Mouse (Mus musculus) adrenal gland, adult 18-20 months (tissue): ENCODE data around the gene Pagr1b. TPM values are rescaled to one million over a fixed set of nuclear protein-coding genes. Genes with fewer than 3 reads are reported as not detected.

Experiments used
- DNase-seq, 2 experiments: peaks; one replicate each; pipeline ENCODE4 v3.0.0; 2021 to 2022; ENCODE audit warnings: low spot score in 2 of 2
- total RNA-seq, 2 experiments: library from RNA; stranded (reverse); gene quantifications; 1 replicate in 1 of 2; 2 replicates in 1 of 2; pipeline ENCODE4 v1.2.3; 2021

The Pagr1b gene
- total RNA-seq, 2 experiments from 2014 or later: 1.3 to 3.0 TPM

DNA sequence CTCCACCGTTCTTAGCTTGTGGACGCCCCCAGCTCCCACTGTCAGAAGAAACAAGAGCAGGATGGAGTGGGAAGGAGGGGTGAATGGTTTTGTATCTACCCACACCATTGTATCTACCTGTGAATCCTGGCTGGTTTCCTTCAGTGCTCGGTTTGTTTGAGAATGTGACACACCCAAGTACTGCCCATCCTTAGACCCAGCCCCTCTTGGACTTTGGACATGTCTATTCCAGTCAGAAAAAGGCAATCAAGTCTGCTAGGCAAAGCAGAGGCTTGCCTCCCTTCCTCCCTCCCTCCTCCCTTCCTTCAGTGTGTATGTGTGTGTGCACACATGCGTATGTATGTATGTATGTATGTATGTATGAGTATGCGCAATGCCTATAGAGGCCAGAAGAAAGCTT is 12.7 kb downstream of the Pagr1b start:
- no peak for DNase-seq

- DNase-seq: no peak
Observed at GRCm38 (mm10) chr7:126999568-126999967, 16.7 kb downstream of the Pagr1b start.

DNA sequence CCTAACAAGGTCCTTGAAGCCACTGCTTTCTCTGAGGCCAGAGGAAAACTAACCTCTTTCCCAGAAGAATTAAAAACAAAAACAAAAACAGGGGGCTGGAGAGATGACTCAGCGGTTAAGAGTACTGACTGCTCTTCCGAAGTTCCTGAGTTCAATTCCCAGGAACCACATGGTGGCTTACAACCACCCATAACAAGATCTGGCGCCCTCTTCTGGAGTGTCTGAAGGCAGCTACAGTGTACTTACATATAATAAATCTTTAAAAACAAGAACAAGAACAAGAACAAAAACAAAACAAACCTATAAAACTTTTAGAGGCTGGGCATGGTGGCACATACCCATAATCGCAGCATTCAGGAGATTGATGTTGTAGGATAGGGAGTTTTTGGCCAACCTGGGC is 19.8 kb downstream of the Pagr1b start:
- DNase-seq: no peak

DNA sequence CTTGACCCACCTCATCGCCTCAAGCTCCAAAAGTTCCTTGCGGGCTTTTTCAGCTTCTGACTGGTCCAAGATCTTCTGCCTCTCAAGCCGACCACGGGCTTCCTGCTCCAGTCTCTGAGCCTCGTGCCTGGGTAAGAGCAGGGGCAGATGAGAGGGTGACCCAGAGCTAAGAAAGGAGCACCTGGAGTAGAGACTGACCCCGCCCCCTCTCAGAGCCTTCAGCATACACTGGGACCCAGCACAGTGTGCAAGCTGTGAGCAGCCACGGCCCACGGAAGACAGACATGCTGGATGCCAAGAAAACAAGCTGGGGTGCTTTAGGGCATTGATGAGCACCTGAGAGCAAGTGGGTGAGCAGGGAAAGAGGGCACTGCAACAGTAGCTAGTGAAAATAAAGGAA is 27.5 kb downstream of the Pagr1b start:
- no peak for DNase-seq

DNA sequence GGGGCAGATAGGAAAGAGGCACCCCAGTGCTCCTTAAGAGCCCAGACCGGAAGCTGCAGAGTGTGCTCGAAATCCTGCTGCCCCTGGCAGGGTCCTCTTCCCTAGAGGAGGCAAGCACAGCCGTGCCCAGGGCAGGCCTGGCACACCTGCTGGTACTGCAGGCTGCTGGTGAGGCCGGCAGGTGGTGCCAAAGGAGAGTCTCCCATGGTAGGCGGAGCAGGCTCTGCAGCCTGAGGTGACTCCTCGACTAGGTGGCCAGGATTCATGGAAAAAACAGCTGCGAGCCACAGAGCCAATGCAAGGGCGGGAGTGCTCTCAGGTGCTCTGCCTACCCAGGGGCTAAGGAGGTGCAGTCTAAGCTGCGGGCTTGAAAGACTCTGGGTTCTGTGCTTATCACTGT is 30.0 kb downstream of the Pagr1b start:
- DNase-seq: no peak

DNA sequence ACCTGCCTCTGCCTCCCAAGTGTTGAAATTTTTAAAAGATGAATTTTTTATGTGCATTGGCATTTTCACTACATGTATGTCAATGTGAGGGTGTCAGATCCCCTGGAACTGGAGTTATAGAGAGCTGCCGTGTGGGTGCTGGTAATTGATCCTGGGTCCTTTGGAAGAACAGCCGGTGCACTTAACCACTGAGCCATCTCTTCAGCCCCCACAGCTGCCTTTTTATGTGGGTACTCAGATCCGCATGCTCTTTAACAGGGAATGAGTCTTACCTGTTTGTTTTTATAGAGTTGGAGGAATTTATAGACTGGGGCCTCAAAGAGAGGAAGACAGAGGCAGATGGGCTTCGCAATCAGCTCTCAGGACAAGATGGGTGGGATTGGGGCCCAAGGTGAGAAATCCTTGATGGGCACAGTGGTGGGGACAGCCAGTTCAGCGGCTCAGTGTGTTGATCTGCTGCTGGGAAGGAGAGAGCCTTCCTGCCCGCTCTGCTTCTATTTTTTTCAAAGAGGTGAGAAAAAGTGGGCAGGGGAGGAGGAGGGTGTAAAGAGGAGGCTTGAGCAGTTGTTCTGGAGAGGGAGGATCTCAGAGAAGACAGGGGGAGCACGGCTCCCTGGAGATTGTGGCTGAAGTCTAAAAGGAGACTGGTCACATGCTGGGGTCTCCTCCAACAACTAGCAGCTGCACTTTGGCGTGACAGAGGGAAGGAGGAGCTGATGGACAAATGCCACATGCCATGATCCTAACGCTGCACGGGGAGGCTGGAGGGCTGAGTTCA is 31.4 kb downstream of the Pagr1b start:
- DNase-seq: no peak

DNA sequence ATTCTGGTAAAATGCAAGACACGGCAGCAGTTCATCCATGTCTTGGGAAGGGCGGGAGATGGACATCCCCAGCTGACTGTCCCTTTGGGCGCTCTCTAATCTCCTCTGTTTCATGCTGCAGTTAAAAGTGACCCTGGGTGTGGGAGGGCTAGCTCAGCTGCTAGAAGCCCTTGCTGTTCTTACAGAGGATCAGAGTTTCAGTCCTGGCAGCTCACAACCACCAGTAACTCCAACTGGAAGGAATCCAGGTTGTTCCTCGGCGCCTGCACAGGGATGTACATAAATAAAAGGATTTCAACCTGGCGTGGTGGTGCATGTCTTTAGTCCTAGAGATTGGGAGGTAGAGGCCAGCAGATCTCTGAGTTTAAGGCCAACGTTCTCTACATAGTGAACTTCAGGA is 33.2 kb downstream of the Pagr1b start:
- DNase-seq: no peak

GRCm38 (mm10) chr7:126982054-126982453 is 34.2 kb downstream of the Pagr1b start:
- DNase-seq: no peak

- DNase-seq: no peak
Observed at GRCm38 (mm10) chr7:126981601-126982000, 34.7 kb downstream of the Pagr1b start.

DNA sequence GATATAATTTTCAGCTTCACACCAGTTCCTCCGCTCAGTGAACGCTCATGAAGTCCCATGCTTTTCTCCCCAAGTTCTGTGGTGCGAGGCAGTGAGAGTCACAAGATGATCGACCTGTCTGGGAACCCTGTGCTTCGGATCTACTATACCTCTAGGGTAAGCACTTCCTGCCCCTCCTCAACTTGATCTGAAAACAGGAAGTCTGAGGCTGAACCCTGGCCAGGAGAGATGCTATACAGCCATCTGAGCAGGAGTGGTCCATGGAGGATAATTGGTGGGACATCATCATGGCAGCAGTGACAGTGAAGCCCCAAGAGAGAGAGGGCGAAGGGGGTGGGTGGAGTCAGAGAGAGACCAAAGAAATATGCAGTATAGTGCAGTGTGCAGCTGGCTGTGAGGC is 37.4 kb downstream of the Pagr1b start:
- no peak for DNase-seq

DNA sequence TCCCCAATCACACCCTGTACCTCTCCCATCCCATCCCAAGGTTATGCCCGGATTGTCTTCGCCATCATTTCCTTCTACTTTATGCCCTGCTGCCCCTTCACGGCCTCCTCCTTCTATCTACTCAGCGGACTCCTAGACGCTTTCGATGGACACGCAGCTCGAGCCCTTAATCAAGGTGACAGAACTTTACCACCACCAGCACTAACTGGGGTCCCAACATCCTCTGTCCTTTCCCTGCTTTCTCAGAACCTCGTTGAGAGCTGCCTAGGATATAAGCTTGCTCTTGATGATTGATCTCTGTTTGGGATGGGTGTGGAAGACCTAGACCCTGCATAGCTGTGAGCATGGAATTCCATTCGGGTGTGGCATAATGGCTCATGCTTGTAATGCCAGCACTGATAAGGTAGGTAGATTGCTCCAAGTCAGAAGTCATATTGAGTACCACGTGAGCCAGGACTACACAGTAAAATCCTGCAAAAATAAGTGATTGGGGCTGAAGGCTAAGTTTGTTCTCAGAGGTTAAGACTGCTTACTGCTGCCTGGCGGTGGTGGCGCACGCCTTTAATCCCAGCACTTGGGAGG is 39.3 kb downstream of the Pagr1b start:
- no peak for DNase-seq

- DNase-seq: peak; percentile 96 to 97
Observed at GRCm38 (mm10) chr7:126975950-126976866, 40.1 kb downstream of the Pagr1b start, which contains the start of gene Cdiptos. TSS of gene Cdiptos (minus strand) at chr7:126976098.

DNA sequence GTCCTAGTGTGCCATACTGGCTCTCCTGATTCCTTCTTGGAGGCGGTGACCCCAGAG is 40.6 kb downstream of the Pagr1b start, which contains the start of gene Cdipt:
Gene Cdipt, plus strand, starts transcription at position 22 of the 57 bp plus-strand sequence.
- DNase-seq: no peak

- no peak for DNase-seq
Observed at GRCm38 (mm10) chr7:126975493-126975892, 40.8 kb downstream of the Pagr1b start.

DNA sequence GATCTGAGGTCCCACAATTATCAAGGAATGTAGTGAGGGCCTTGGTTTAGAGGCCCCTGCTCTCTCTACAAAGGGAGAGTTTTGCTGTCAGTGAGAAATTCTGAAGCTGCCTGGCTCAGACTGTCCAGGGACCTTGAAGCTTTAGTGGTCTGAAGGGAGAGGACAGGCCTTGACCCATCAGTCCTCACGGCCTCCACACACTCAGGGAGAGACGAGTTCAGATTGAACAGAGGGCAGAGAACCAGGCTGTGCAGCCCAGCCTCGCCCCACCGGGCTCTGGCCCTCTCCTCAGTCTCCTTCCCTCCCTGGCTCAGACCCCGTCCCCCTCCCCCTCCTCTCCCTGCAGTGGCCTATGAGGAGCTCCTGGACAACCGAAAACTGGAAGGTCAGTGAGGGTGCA is 48.9 kb downstream of the Pagr1b start:
- no peak for DNase-seq

- no peak for DNase-seq
Observed at GRCm38 (mm10) chr7:126965568-126965967, 50.7 kb downstream of the Pagr1b start.

- peak in 1 of 2 experiments; percentile 33 for DNase-seq
Observed at GRCm38 (mm10) chr7:126963548-126964286, 52.6 kb downstream of the Pagr1b start.

- no peak for DNase-seq
Observed at GRCm38 (mm10) chr7:126961965-126962364, 54.3 kb downstream of the Pagr1b start.

DNA sequence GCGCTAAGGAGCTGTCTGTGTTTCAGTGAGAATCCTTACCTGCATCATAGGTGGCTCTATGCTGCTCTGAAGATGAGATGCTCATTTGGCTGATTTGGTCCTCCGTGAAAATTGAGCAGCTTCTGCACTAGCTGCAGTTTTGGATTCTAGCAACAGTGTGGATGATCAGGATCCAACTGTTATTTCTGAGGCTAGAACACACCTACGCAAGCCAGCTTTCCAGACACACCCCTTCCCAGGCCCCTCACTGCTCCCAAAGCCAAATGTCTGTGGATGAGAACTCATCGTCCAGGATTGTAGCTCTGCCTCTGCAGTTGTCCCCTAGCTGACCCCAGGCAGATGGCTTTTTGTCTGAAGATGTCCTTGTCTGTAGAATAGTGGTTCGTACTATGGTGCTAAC is 55.2 kb downstream of the Pagr1b start:
- DNase-seq: no peak

DNA sequence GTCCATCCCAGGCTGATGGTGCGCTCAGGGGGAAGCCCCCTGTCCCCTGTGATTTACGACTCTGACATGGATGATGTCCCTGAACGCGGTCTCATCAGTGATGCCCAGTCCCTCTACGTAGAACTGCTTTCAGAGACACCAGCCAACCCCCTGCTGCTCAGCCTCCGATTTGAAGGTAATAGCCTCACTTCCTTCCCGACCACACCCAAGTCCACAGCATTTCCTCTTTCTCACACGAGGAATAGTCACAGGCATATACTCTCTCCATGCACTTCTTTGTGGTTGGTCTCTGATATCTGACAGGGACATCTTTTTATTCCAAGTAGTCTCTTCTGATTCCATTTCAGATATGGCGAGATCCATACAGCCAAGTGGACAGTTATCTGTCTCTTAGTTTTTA is 56.5 kb downstream of the Pagr1b start:
- DNase-seq: no peak

GRCm38 (mm10) chr7:126955125-126955524 is 61.2 kb downstream of the Pagr1b start:
- no peak for DNase-seq

GRCm38 (mm10) chr7:126952646-126953045 is 63.6 kb downstream of the Pagr1b start:
- no peak for DNase-seq
